Mouse (Mus musculus) spleen, adult 2 months (tissue): Measurements from ENCODE around the gene Flnb. TPM values are rescaled to one million over a fixed set of nuclear protein-coding genes. Genes with fewer than 3 reads are reported as not detected.
A peak's percentile ranks its signal among the peaks of the same experiment; 100 is the strongest.

Experiments
- DNase-seq, 2 experiments: peaks; one replicate each; pipeline versions ENCODE4 v3.0.0 to v3.0.0-alpha.2; 2012 to 2021; ENCODE audit warnings: low spot score in 2 of 2, low read depth in 1 of 2
- H3K27ac ChIP-seq: fragments of 200-500 bp; 2 replicates; pipeline ENCODE4 v1.5.1; 2012; ENCODE audit warnings: low read length, inconsistent platforms; ENCODE audit not compliant: insufficient read depth
- H3K27me3 ChIP-seq: fragments of 200-500 bp; 2 replicates; pipeline ENCODE4 v1.6.1; 2012; ENCODE audit warnings: mild to moderate bottlenecking, moderate library complexity, low read length, inconsistent platforms; ENCODE audit not compliant: control insufficient read depth, insufficient read depth
- H3K36me3 ChIP-seq: fragments of 200-500 bp; 2 replicates; pipeline ENCODE4 v1.6.1; 2012; ENCODE audit warnings: mild to moderate bottlenecking, low read length, inconsistent platforms; ENCODE audit not compliant: control insufficient read depth, insufficient read depth
- H3K4me1 ChIP-seq: fragments of 200-500 bp; 2 replicates; pipeline ENCODE4 v1.6.1; 2011; ENCODE audit warnings: inconsistent platforms; ENCODE audit not compliant: control insufficient read depth, insufficient read depth, insufficient read length
- H3K4me3 ChIP-seq: fragments of 200-500 bp; 2 replicates; pipeline ENCODE4 v1.5.1; 2011; ENCODE audit warnings: mild to moderate bottlenecking, inconsistent platforms; ENCODE audit not compliant: insufficient read depth, insufficient read length; ENCODE audit errors: extremely low read depth
- CTCF ChIP-seq: fragments of 200-500 bp; IDR thresholded peaks from 2 replicates; pipeline ENCODE4 v1.5.1; 2011; ENCODE audit warnings: mild to moderate bottlenecking, inconsistent platforms; ENCODE audit not compliant: insufficient read depth, insufficient read length, insufficient replicate concordance; ENCODE audit errors: extremely low read depth
- POLR2A ChIP-seq: fragments of 200-500 bp; IDR thresholded peaks from 2 replicates; pipeline ENCODE4 v1.6.1; 2011; ENCODE audit warnings: low read depth, low read length, inconsistent platforms
- WGBS: fragments of 180-500 bp; shearing (Covaris S2); methylation state at CpG from one replicate; pipeline ENCODE4 v1.1.7; 2018; 5-methylcytosine and 5-hydroxymethylcytosine counted together
- polyA plus RNA-seq: library from polyadenylated mRNA; depleted of rRNA; stranded (reverse); fragments of >200 nt; gene quantifications from 2 replicates; pipeline ENCODE4 v1.2.3, GENCODE M21; 2012; rRNA removed

Gene Flnb
- 8.2 and 9.4 TPM in 2 replicates for polyA plus RNA-seq

GRCm38 (mm10) chr14:7817770-7818462 is at the start of gene Flnb:
Gene Flnb (plus strand): TSS chr14:7817957.
- Histone ChIP-seq H3K27ac (0 out of 2 replicates have a peak within 1 kb of the TSS, but pooled peaks have one; percentile 11), H3K4me1 (peaks cover 9% of the 10 kb centered on the region; the same call in 1 of the 2 replicates), H3K27me3 (no peaks in the 10 kb centered on the region; the same call in 1 of the 2 replicates), H3K36me3 (no peaks in the 10 kb centered on the region), H3K4me3 (peak within 1 kb of the TSS; percentile 60)
- peak; percentile 76 to 96 for DNase-seq
- TF ChIP-seq CTCF (peak; percentile 89), POLR2A (peak; percentile 55)
- 1% methylated on average over 49 of the region's 49 CpGs for WGBS

GRCm38 (mm10) chr14:7773714-7774389 is 43.9 kb upstream of the Flnb start:
- no peaks in the 10 kb centered on the region for H3K36me3 ChIP-seq
- peak overlapping the region; percentile 53 for H3K4me3 ChIP-seq
- TF ChIP-seq CTCF = no peak
- TF ChIP-seq POLR2A = peak; percentile 28; the same call in 1 of the 2 replicates
- no peaks in the 10 kb centered on the region; the same call in 1 of the 2 replicates for H3K4me1 ChIP-seq
- DNase-seq = peak; percentile 70 to 88
- H3K27ac ChIP-seq = peak overlapping the region; percentile 90
- H3K27me3 ChIP-seq = no peaks in the 10 kb centered on the region
- 13% methylated on average over 24 of the region's 24 CpGs for WGBS

- DNase-seq = no peak
- H3K27ac ChIP-seq = no peak overlapping the region
Measured at GRCm38 (mm10) chr14:7786073-7786472, 31.7 kb upstream of the Flnb start.

GRCm38 (mm10) chr14:7789266-7790030 is 28.3 kb upstream of the Flnb start:
- no peaks in the 10 kb centered on the region for H3K36me3 ChIP-seq
- H3K4me1 ChIP-seq = no peaks in the 10 kb centered on the region; the same call in 1 of the 2 replicates
- TF ChIP-seq CTCF = no peak
- TF ChIP-seq POLR2A = no peak
- DNase-seq = no peak
- H3K27ac ChIP-seq = no peak overlapping the region
- no peak overlapping the region for H3K4me3 ChIP-seq
- WGBS = 87% methylated on average over 7 of the region's 7 CpGs
- 0 out of 2 replicates have a peak, but pooled peaks cover 5% of the 10 kb centered on the region for H3K27me3 ChIP-seq

More at GRCm38 (mm10) chr14:7786073-7786472, 31.7 kb upstream of the Flnb start:
- no peaks in the 10 kb centered on the region for H3K27me3 ChIP-seq
- TF ChIP-seq POLR2A = no peak
- TF ChIP-seq CTCF = no peak
- no peaks in the 10 kb centered on the region for H3K36me3 ChIP-seq
- H3K4me3 ChIP-seq = no peak overlapping the region
- 52% methylated on average over 13 of the region's 13 CpGs for WGBS
- no peaks in the 10 kb centered on the region; the same call in 1 of the 2 replicates for H3K4me1 ChIP-seq

- Histone ChIP-seq H3K27me3 (0 out of 2 replicates have a peak, but pooled peaks cover 5% of the 10 kb centered on the region), H3K4me3 (peak overlapping the region; percentile 44; the same call in 1 of the 2 replicates), H3K4me1 (no peaks in the 10 kb centered on the region; the same call in 1 of the 2 replicates), H3K27ac (no peak overlapping the region), H3K36me3 (no peaks in the 10 kb centered on the region)
- DNase-seq = no peak
- no peak for TF ChIP-seq CTCF
- no peak for TF ChIP-seq POLR2A
- 14% methylated on average over 19 of the region's 19 CpGs for WGBS
Measured at GRCm38 (mm10) chr14:7791061-7791531, 26.7 kb upstream of the Flnb start.

GRCm38 (mm10) chr14:7791532-7792159 is 26.1 kb upstream of the Flnb start, which contains the start of gene Gm26661:
Gene Gm26661 (plus strand): TSS chr14:7791587.
- H3K4me1 ChIP-seq = no peaks in the 10 kb centered on the region; the same call in 1 of the 2 replicates
- 7% methylated on average over 30 of the region's 30 CpGs for WGBS
- H3K36me3 ChIP-seq = no peaks in the 10 kb centered on the region
- no peak within 1 kb of the TSS for H3K27ac ChIP-seq
- no peak for TF ChIP-seq POLR2A
- TF ChIP-seq CTCF = no peak
- 0 out of 2 replicates have a peak, but pooled peaks cover 5% of the 10 kb centered on the region for H3K27me3 ChIP-seq
- DNase-seq = peak in 1 of 2 experiments; percentile 7
- H3K4me3 ChIP-seq = peak within 1 kb of the TSS; percentile 44; the same call in 1 of the 2 replicates
